Mouse (Mus musculus): Measurements from ENCODE around the gene Renbp.

DNA sequence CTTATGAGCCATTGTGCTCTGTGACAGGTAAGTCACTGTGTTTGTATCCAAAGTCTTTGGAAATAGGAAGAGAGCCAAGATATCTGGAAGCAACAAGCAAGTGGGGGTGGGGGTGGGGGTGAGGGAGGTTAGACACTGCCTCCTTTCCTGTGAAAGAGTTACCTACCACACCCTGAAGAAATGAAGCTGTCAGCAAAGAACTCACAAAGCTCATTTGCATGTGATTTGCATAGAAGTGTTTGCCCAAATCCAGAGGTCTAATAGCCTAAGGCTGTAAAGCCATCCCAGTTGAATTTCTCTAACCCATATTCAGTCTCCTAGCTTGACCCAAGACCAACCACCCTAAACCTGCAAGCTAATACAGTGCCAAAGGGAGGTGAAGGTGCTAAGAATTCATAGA, 20.2 kb downstream of the Renbp start:
- no peak for TF ChIP-seq CTCF (IDR thresholded peaks at IDR 0.05; ENCODE audit: borderline replicate concordance, control insufficient read depth, extremely low read depth, insufficient read depth, low read length, poor library complexity)
- TF ChIP-seq POLR2A (IDR thresholded peaks at IDR 0.05; ENCODE audit: control insufficient read depth, extremely low read depth, insufficient read depth, low read length, poor library complexity) = no peak
